Mouse (Mus musculus) embryonic facial prominence, embryonic 11.5 days (tissue): ENCODE data around the gene Dnajc14. TPM values are rescaled to one million over a fixed set of nuclear protein-coding genes. Genes with fewer than 3 reads are reported as not detected.

ENCODE experiments used
- ATAC-seq: fragments of 200-750 bp; cut with Nextera tagmentation; replicated peaks from 2 replicates; pipeline ENCODE4 v1.8.0; 2017; ENCODE audit warnings: low read depth; ENCODE audit not compliant: insufficient number of reproducible peaks, low FRiP score, low TSS enrichment
- DNase-seq: peaks from one replicate; pipeline ENCODE4 v3.0.0-alpha.2; 2015; ENCODE audit warnings: low spot score
- H3K27ac ChIP-seq: fragments of 300-500 bp; sonication (generic); replicated peaks from 2 replicates; pipeline ENCODE4 v1.5.1; 2014; ENCODE audit warnings: mild to moderate bottlenecking, low read depth, low read length, control low read depth
- H3K27me3 ChIP-seq: fragments of 300-500 bp; sonication (generic); 2 replicates; pipeline ENCODE4 v1.6.1; 2014; ENCODE audit warnings: mild to moderate bottlenecking, low read length, moderate library complexity, mixed read lengths; ENCODE audit not compliant: control insufficient read depth, insufficient read depth
- H3K36me3 ChIP-seq: fragments of 300-500 bp; sonication (generic); replicated peaks from 2 replicates; pipeline ENCODE4 v1.6.1; 2014; ENCODE audit warnings: low read depth, mild to moderate bottlenecking, low read length, moderate library complexity, mixed read lengths; ENCODE audit not compliant: control insufficient read depth, insufficient read depth
- H3K4me1 ChIP-seq: fragments of 300-500 bp; sonication (generic); 2 replicates; pipeline ENCODE4 v1.6.1; 2014; ENCODE audit warnings: low read length, mixed read lengths; ENCODE audit not compliant: control insufficient read depth, insufficient read depth
- H3K4me2 ChIP-seq: fragments of 300-500 bp; sonication (generic); 2 replicates; pipeline ENCODE4 v1.6.1; 2014; ENCODE audit warnings: low read depth, mild to moderate bottlenecking, control low read depth, low read length, moderate library complexity
- H3K4me3 ChIP-seq: fragments of 300-500 bp; sonication (generic); 2 replicates; pipeline ENCODE4 v1.5.1; 2014; ENCODE audit warnings: low read depth, low read length, control low read depth
- H3K9ac ChIP-seq: fragments of 300-500 bp; sonication (generic); replicated peaks from 2 replicates; pipeline ENCODE4 v1.6.1; 2014; ENCODE audit warnings: mild to moderate bottlenecking, control low read depth, low read length
- H3K9me3 ChIP-seq: fragments of 300-500 bp; sonication (generic); replicated peaks from 2 replicates; pipeline ENCODE4 v1.6.1; 2016; ENCODE audit warnings: mild to moderate bottlenecking, low read length, inconsistent platforms, mixed read lengths; ENCODE audit not compliant: control insufficient read depth
- WGBS: fragments of 180-500 bp; shearing (Covaris S2); extraction: QIAGEN DNeasy Blood & Tissue Kit; methylation state at CpG from one replicate; pipeline ENCODE4 v1.1.7; 2014; 5-methylcytosine and 5-hydroxymethylcytosine counted together
- polyA plus RNA-seq: library from polyadenylated mRNA; unstranded; fragments of >200 nt; fragmentation: Nextera tagmentation; extraction: Ambion mirVana; gene quantifications from 2 replicates; pipeline ENCODE4 v1.2.1, GENCODE M21; 2014

Dnajc14 gene
- polyA plus RNA-seq, 1 experiment from 2014 or later, result 33.8 TPM

- H3K4me1 ChIP-seq, result no peaks in the 10 kb centered on the region
- ATAC-seq, result no peak
- H3K4me2 ChIP-seq, result no peak overlapping the region
- no peaks in the 10 kb centered on the region; the same call in 1 of the 2 replicates for H3K36me3 ChIP-seq
- no peak for DNase-seq
- no peak overlapping the region for H3K9ac ChIP-seq
- H3K9me3 ChIP-seq, result no peaks in the 10 kb centered on the region
- no peak overlapping the region for H3K27ac ChIP-seq
- H3K27me3 ChIP-seq, result no peaks in the 10 kb centered on the region
- no peak overlapping the region for H3K4me3 ChIP-seq
- 68% methylated on average over 3 of the region's 3 CpGs for WGBS
Measured at GRCm38 (mm10) chr10:128850339-128850738, 46.5 kb downstream of the Dnajc14 start.

GRCm38 (mm10) chr10:128861176-128861575 lies 57.3 kb downstream of the Dnajc14 start:
- H3K9ac ChIP-seq, result no peak overlapping the region
- H3K4me2 ChIP-seq, result no peak overlapping the region
- H3K9me3 ChIP-seq, result no peaks in the 10 kb centered on the region
- DNase-seq (no peak), ATAC-seq (no peak)
- no peak overlapping the region for H3K27ac ChIP-seq
- no peak overlapping the region for H3K4me3 ChIP-seq
- no peaks in the 10 kb centered on the region; the same call in none of the 2 replicates for H3K36me3 ChIP-seq
- no peaks in the 10 kb centered on the region for H3K27me3 ChIP-seq
- H3K4me1 ChIP-seq, result no peaks in the 10 kb centered on the region

- DNase-seq (peak; percentile 21), ATAC-seq (no peak)
- H3K9ac ChIP-seq, result no peak overlapping the region
- H3K4me3 ChIP-seq, result no peak overlapping the region
- H3K36me3 ChIP-seq, result peaks cover 1% of the 10 kb centered on the region
- H3K27me3 ChIP-seq, result no peaks in the 10 kb centered on the region
- H3K4me1 ChIP-seq, result no peaks in the 10 kb centered on the region
- H3K9me3 ChIP-seq, result no peaks in the 10 kb centered on the region
- WGBS, result 83% methylated on average over 3 of the region's 3 CpGs
- H3K27ac ChIP-seq, result no peak overlapping the region
- H3K4me2 ChIP-seq, result no peak overlapping the region
Measured at GRCm38 (mm10) chr10:128866042-128866441, 62.2 kb downstream of the Dnajc14 start.

DNA sequence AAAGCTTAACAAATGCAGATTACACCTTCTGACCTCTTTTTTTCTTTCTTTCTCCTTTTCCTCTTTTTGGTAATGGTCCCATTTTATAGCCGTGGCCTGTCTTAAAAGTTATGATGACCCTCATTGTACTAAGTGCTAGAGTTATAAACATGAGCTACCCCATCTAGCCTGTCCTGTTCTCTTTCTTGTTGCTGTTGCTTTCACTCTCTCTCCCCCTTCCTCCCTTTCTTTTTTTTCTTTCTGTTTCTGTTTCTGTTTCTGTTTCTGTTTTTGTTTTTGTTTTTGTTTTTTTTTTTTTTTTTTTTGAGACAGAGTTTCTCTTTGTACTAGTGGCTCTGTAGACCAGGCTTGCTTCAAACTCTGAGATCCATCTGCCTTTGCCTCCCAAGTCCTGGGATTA lies 62.7 kb downstream of the Dnajc14 start:
- no peaks in the 10 kb centered on the region for H3K27me3 ChIP-seq
- H3K4me1 ChIP-seq, result no peaks in the 10 kb centered on the region
- no peak overlapping the region for H3K4me3 ChIP-seq
- peaks cover 2% of the 10 kb centered on the region; the same call in 1 of the 2 replicates for H3K36me3 ChIP-seq
- H3K9ac ChIP-seq, result no peak overlapping the region
- no peak for ATAC-seq
- no peak for DNase-seq
- no peak overlapping the region for H3K27ac ChIP-seq
- whole genome bisulfite sequencing, result 92% methylated on average over 1 of the region's 1 CpGs
- no peaks in the 10 kb centered on the region for H3K9me3 ChIP-seq
- no peak overlapping the region for H3K4me2 ChIP-seq

Other genes with a start within 250 kb of the Dnajc14 start
- gene Pa2g4, start 238.1 kb upstream of the Dnajc14 start, polyA plus RNA-seq, result 268 and 270 TPM in 2 replicates
- gene Erbb3, start 214.4 kb upstream of the Dnajc14 start, polyA plus RNA-seq, result 10.2 and 10.6 TPM in 2 replicates
- 765 and 782 TPM in 2 replicates for gene Rps26, start 177.3 kb upstream of the Dnajc14 start, polyA plus RNA-seq
- gene Ikzf4, start 158.1 kb upstream of the Dnajc14 start, polyA plus RNA-seq, result 3.5 and 4.9 TPM in 2 replicates
- 12.2 and 15.1 TPM in 2 replicates for gene Suox, start 130.0 kb upstream of the Dnajc14 start, polyA plus RNA-seq
- gene Rab5b, start 107.8 kb upstream of the Dnajc14 start, polyA plus RNA-seq, result 71.6 and 74.3 TPM in 2 replicates
- 28.7 and 68.1 TPM in 2 replicates for gene Pmel, start 99.9 kb upstream of the Dnajc14 start, polyA plus RNA-seq
- gene Cdk2, start 99.0 kb upstream of the Dnajc14 start, polyA plus RNA-seq, result 135 and 146 TPM in 2 replicates
- 5.9 and 8.0 TPM in 2 replicates for gene Dgka, start 59.2 kb upstream of the Dnajc14 start, polyA plus RNA-seq
- 45.9 TPM in 2 replicates for gene Pym1, start 56.2 kb upstream of the Dnajc14 start, polyA plus RNA-seq
- 0.21 and 0.24 TPM in 2 replicates for gene Mmp19, start 13.2 kb upstream of the Dnajc14 start, polyA plus RNA-seq
- gene Tmem198b, start 308 bp downstream of the Dnajc14 start, polyA plus RNA-seq, result 14.2 and 14.8 TPM in 2 replicates
- gene Sarnp, start 13.3 kb downstream of the Dnajc14 start, polyA plus RNA-seq, result 279 and 318 TPM in 2 replicates
- 47.7 and 48.0 TPM in 2 replicates for gene Ormdl2, start 17.6 kb downstream of the Dnajc14 start, polyA plus RNA-seq
- gene Gdf11, start 87.7 kb downstream of the Dnajc14 start, polyA plus RNA-seq, result 10.5 and 10.9 TPM in 2 replicates
- 324 and 334 TPM in 2 replicates for gene Cd63, start 96.9 kb downstream of the Dnajc14 start, polyA plus RNA-seq
- 9.2 and 11.4 TPM in 2 replicates for gene Rdh5, start 118.8 kb downstream of the Dnajc14 start, polyA plus RNA-seq
- gene Bloc1s1, start 120.0 kb downstream of the Dnajc14 start, polyA plus RNA-seq, result 196 and 213 TPM in 2 replicates
- gene Itga7, start 129.8 kb downstream of the Dnajc14 start, polyA plus RNA-seq, result 2.3 and 2.7 TPM in 2 replicates
- not detected in 2 replicates for gene Mettl7b, start 156.9 kb downstream of the Dnajc14 start, polyA plus RNA-seq
- gene Olfr9, start 185.4 kb downstream of the Dnajc14 start, polyA plus RNA-seq, result not detected in 2 replicates
- gene Olfr763, start 206.7 kb downstream of the Dnajc14 start, polyA plus RNA-seq, result not detected in 2 replicates
- not detected in 2 replicates for gene Olfr764-ps1, start 235.8 kb downstream of the Dnajc14 start, polyA plus RNA-seq
- not detected in 2 replicates for gene Olfr765, start 245.9 kb downstream of the Dnajc14 start, polyA plus RNA-seq